Mouse (Mus musculus) cerebellum, postnatal 10 days (tissue): ENCODE measurements around the gene S100pbp.
A peak's percentile ranks its signal among the peaks of the same experiment; 100 is the strongest.

Experiments used
- DNase-seq, 2 experiments: peaks; one replicate each; pipeline ENCODE4 v3.0.0; 2021; ENCODE audit warnings: mixed read lengths in 2 of 2

Gene S100pbp

DNA sequence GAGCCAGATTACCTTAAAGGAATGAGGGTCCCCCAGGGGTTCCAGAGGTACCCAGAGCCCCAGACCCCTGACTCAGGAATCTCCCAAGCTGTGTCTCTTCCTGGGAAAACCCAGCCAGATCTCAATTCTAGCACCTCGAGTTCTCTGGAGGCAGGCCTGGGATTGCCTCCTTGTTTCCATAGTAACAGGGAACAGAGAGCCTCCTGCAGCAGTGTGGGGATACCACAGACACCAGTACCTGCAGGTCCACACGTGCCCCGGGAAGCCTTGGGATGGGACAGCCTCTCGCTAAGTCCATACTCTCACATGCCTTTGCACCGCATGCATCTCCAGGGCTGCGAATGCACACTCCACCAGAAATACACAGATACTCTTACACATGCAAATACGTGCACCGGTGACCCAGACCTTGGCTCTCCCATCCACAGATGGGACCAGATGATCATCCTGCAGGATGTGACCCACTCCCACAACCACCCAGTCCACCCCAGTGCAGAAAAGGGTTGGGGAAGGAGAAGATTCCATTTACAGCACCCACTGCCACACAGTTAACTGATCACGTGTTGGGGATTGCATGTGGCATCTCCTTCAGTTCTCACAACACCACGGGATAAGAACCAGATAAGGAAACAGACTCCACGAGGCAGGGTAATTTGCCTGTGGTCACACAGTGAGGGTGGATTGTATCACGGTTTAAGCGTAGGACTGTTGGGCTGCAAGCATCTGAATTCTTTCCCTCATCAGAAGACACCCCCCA is 60.8 kb downstream of the S100pbp start:
- DNase-seq, result no peak

- DNase-seq, result peak; percentile 89 to 92
Measured at GRCm38 (mm10) chr4:129125736-129126451, 63.6 kb downstream of the S100pbp start.

GRCm38 (mm10) chr4:129124652-129125146 is 64.8 kb downstream of the S100pbp start:
- peak; percentile 85 to 92 for DNase-seq

GRCm38 (mm10) chr4:129122719-129123118 is 66.8 kb downstream of the S100pbp start:
- peak; percentile 56 to 68 for DNase-seq

GRCm38 (mm10) chr4:129122107-129122506 is 67.4 kb downstream of the S100pbp start:
- DNase-seq, result peak in 1 of 2 experiments; percentile 43

- peak; percentile 55 to 59 for DNase-seq
Measured at GRCm38 (mm10) chr4:129121569-129122086, 67.9 kb downstream of the S100pbp start, which contains the start of gene Hpca. Gene Hpca (minus strand): TSS chr4:129122036.

GRCm38 (mm10) chr4:129120520-129121445 is 68.7 kb downstream of the S100pbp start:
- DNase-seq, result peak; percentile 69 to 72

- DNase-seq, result no peak
Measured at GRCm38 (mm10) chr4:129119708-129120107, 69.8 kb downstream of the S100pbp start.

DNA sequence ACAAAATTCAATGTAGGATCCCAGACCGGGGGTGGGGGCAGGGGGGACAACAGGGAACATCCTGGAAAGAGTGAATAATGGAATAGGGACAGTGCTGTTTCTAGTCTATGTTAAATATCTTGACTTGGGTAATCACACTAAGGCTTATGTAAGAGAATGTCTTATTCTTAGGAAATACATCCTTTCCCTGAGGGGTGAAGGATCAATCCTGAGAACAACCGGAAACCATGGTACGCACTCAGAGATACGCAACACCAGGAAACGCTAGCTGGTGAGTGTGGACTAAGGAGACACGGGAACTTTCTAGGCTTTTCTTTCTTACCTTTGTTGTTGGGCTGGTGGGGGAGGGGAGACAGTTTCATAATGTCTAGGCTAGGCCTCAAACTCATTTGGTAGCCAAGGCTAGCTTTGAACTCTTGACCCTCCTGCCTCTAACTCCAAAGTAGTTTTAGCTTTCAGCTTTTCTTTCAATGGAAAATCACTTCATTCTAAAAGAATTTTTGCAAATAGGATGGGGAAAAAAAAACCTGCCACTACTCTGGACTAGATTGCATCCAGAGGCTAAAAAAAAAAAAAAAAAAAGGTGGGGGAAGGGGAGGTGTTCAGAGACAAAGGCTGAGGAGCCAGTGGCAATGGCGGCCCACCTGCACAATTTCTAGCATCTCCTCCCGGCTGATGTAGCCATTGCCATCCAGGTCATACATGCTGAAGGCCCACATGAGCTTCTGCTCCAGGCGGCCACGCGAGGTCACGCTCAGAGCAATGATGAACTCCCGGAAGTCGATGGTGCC is 71.6 kb downstream of the S100pbp start:
- DNase-seq, result no peak

GRCm38 (mm10) chr4:129116703-129117102 is 72.8 kb downstream of the S100pbp start:
- no peak for DNase-seq

GRCm38 (mm10) chr4:129113083-129113988 is 76.2 kb downstream of the S100pbp start:
- DNase-seq, result peak; percentile 97 to 99

- DNase-seq, result peak; percentile 61 to 62
Measured at GRCm38 (mm10) chr4:129112231-129112630, 77.3 kb downstream of the S100pbp start.

- DNase-seq, result peak; percentile 57 to 66
Measured at GRCm38 (mm10) chr4:129111350-129111749, 78.2 kb downstream of the S100pbp start.

DNA sequence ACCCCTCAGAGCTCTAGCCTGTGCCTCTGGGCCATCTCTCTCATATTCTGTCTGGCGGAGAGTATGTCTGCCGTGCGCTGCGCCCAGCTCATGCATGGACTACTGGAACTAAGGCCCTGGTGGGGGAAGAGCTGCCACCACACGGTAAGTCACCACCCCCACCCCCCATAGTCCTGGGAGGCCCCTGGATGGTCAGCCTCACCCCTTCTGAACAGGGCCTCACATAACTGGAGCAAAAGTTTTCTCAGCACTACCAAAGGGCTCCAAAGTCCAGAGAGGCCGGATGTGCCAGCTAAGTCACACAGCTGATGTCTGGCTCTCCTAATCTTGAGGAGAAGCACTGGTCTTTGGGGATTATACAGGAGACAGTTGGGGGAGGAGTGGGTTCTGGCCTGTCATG is 78.7 kb downstream of the S100pbp start:
- no peak for DNase-seq

GRCm38 (mm10) chr4:129108624-129109023 is 80.9 kb downstream of the S100pbp start:
- DNase-seq, result no peak

- peak; percentile 73 to 79 for DNase-seq
Measured at GRCm38 (mm10) chr4:129107348-129107899, 82.1 kb downstream of the S100pbp start.

- DNase-seq, result peak in 1 of 2 experiments; percentile 47
Measured at GRCm38 (mm10) chr4:129106073-129106472, 83.5 kb downstream of the S100pbp start.

DNA sequence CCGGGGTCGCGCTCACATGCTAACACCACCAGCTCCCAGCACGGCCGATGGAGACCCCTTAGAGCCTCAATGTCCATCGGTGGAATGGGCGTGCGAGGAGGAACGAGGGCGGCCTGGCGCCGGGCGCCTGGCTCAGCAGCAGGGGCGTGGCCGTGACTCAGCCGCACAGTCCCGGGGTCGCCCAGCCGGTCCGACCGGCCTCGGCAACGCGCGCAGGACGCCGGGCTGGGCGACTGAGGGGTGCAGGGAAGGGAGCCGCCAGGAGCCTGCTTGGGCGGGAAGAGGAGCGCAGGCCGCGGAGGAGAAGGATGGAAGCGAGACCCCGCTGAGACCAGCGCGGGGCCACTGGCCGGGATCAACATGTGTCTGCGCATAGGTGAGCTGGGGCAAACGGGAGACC is 84.2 kb downstream of the S100pbp start, which contains the start of gene Tmem54:
Tmem54 (plus strand) TSS at position 193 of the 400 bp plus-strand sequence.
- no peak for DNase-seq

GRCm38 (mm10) chr4:129102133-129102829 is 87.2 kb downstream of the S100pbp start:
- no peak for DNase-seq
